Mouse (Mus musculus) spleen, adult 2 months (tissue): ENCODE measurements around the gene Ncor2. TPM values are rescaled to one million over a fixed set of nuclear protein-coding genes. Genes with fewer than 3 reads are reported as not detected.

ENCODE experiments used
- DNase-seq, 2 experiments: peaks; one replicate each; pipeline versions ENCODE4 v3.0.0 to v3.0.0-alpha.2; 2012 to 2021; ENCODE audit warnings: low spot score in 2 of 2, low read depth in 1 of 2
- H3K27ac ChIP-seq: fragments of 200-500 bp; 2 replicates; pipeline ENCODE4 v1.5.1; 2012; ENCODE audit warnings: low read length, inconsistent platforms; ENCODE audit not compliant: insufficient read depth
- H3K27me3 ChIP-seq: fragments of 200-500 bp; 2 replicates; pipeline ENCODE4 v1.6.1; 2012; ENCODE audit warnings: mild to moderate bottlenecking, moderate library complexity, low read length, inconsistent platforms; ENCODE audit not compliant: control insufficient read depth, insufficient read depth
- H3K36me3 ChIP-seq: fragments of 200-500 bp; 2 replicates; pipeline ENCODE4 v1.6.1; 2012; ENCODE audit warnings: mild to moderate bottlenecking, low read length, inconsistent platforms; ENCODE audit not compliant: control insufficient read depth, insufficient read depth
- H3K4me1 ChIP-seq: fragments of 200-500 bp; 2 replicates; pipeline ENCODE4 v1.6.1; 2011; ENCODE audit warnings: inconsistent platforms; ENCODE audit not compliant: control insufficient read depth, insufficient read depth, insufficient read length
- H3K4me3 ChIP-seq: fragments of 200-500 bp; 2 replicates; pipeline ENCODE4 v1.5.1; 2011; ENCODE audit warnings: mild to moderate bottlenecking, inconsistent platforms; ENCODE audit not compliant: insufficient read depth, insufficient read length; ENCODE audit errors: extremely low read depth
- CTCF ChIP-seq: fragments of 200-500 bp; IDR thresholded peaks from 2 replicates; pipeline ENCODE4 v1.5.1; 2011; ENCODE audit warnings: mild to moderate bottlenecking, inconsistent platforms; ENCODE audit not compliant: insufficient read depth, insufficient read length, insufficient replicate concordance; ENCODE audit errors: extremely low read depth
- POLR2A ChIP-seq: fragments of 200-500 bp; IDR thresholded peaks from 2 replicates; pipeline ENCODE4 v1.6.1; 2011; ENCODE audit warnings: low read depth, low read length, inconsistent platforms
- WGBS: fragments of 180-500 bp; shearing (Covaris S2); methylation state at CpG from one replicate; pipeline ENCODE4 v1.1.7; 2018; 5-methylcytosine and 5-hydroxymethylcytosine counted together
- polyA plus RNA-seq: library from polyadenylated mRNA; depleted of rRNA; stranded (reverse); fragments of >200 nt; gene quantifications from 2 replicates; pipeline ENCODE4 v1.2.3, GENCODE M21; 2012

The Ncor2 gene
- polyA plus RNA-seq, 1 experiment: 70.5 TPM

GRCm38 (mm10) chr5:125049481-125049880 is 129.5 kb downstream of the Ncor2 start:
- Histone ChIP-seq H3K27ac (no peak overlapping the region), H3K4me3 (no peak overlapping the region), H3K4me1 (peaks cover 34% of the 10 kb centered on the region), H3K27me3 (no peaks in the 10 kb centered on the region), H3K36me3 (peaks cover 37% of the 10 kb centered on the region)
- TF ChIP-seq POLR2A (no peak), CTCF (no peak)
- WGBS: 91% methylated on average over 4 of the region's 4 CpGs
- DNase-seq: no peak

- H3K27ac ChIP-seq: no peak overlapping the region
- DNase-seq: no peak
- peaks cover 42% of the 10 kb centered on the region for H3K36me3 ChIP-seq
- H3K4me3 ChIP-seq: no peak overlapping the region
- 90% methylated on average over 5 of the region's 5 CpGs for WGBS
- no peaks in the 10 kb centered on the region for H3K27me3 ChIP-seq
- peaks cover 10% of the 10 kb centered on the region; the same call in 1 of the 2 replicates for H3K4me1 ChIP-seq
- TF ChIP-seq CTCF: no peak
- no peak for TF ChIP-seq POLR2A
These were observed 132.6 kb downstream of the Ncor2 start for GRCm38 (mm10) chr5:125046436-125046835.

DNA sequence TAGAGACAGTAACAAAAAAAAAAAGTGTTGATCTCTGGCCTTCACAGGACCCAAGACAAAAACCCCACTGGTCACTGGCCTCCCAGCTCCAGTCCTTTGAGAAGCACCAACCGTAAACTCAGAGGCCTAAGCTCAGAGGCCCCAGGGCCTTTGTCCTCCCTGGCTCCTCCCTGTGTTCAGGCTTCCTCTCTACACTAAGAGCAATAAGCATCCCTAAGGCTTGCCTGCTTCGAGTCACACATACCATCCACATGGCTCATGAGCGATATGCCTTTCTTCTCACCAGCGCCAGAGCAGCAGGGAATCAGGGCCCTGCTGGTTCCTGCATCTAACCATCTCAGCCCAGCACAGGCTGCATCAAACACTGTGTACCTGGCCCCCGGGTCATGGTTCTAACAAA is 133.8 kb downstream of the Ncor2 start:
- no peak for DNase-seq
- TF ChIP-seq CTCF (no peak), POLR2A (no peak)
- H3K4me3 ChIP-seq: no peak overlapping the region
- WGBS: 92% methylated on average over 5 of the region's 5 CpGs
- peaks cover 41% of the 10 kb centered on the region for H3K36me3 ChIP-seq
- peaks cover 15% of the 10 kb centered on the region; the same call in 1 of the 2 replicates for H3K4me1 ChIP-seq
- H3K27me3 ChIP-seq: no peaks in the 10 kb centered on the region
- no peak overlapping the region for H3K27ac ChIP-seq

DNA sequence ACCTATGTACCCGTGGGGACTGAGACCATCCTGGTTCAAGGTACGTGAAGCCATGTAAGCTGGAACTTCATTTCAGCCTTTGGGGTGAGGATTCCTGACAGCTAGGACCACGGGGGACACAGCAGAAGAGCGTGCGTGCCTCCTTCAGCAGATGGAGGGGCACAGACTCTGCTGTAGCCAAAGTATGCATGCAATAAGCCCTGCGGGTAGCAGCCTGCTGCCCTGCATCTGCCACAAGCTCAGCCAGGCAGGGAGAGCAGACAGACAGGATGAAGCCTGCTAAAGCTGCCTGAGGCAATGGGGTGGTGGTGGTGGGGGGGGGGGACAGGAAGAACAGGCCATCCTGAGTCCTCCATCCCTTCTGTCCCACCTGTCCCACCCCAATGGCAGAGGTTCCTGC is 135.6 kb downstream of the Ncor2 start:
- TF ChIP-seq POLR2A (no peak), CTCF (no peak)
- Histone ChIP-seq H3K4me3 (no peak overlapping the region), H3K36me3 (peaks cover 36% of the 10 kb centered on the region), H3K27me3 (no peaks in the 10 kb centered on the region), H3K27ac (no peak overlapping the region), H3K4me1 (peaks cover 17% of the 10 kb centered on the region; the same call in 1 of the 2 replicates)
- no peak for DNase-seq
- 88% methylated on average over 6 of the region's 6 CpGs for WGBS

GRCm38 (mm10) chr5:125041578-125041977 is 137.4 kb downstream of the Ncor2 start:
- peaks cover 34% of the 10 kb centered on the region for H3K36me3 ChIP-seq
- H3K27ac ChIP-seq: no peak overlapping the region
- H3K27me3 ChIP-seq: no peaks in the 10 kb centered on the region
- H3K4me1 ChIP-seq: peaks cover 17% of the 10 kb centered on the region; the same call in 1 of the 2 replicates
- TF ChIP-seq POLR2A (no peak), CTCF (no peak)
- no peak overlapping the region for H3K4me3 ChIP-seq
- WGBS: 42% methylated on average over 9 of the region's 9 CpGs
- no peak for DNase-seq

GRCm38 (mm10) chr5:125040128-125040584 is 138.9 kb downstream of the Ncor2 start:
- peaks cover 17% of the 10 kb centered on the region; the same call in 1 of the 2 replicates for H3K4me1 ChIP-seq
- WGBS: 39% methylated on average over 5 of the region's 5 CpGs
- peaks cover 31% of the 10 kb centered on the region for H3K36me3 ChIP-seq
- no peak overlapping the region for H3K27ac ChIP-seq
- no peak overlapping the region for H3K4me3 ChIP-seq
- no peak for TF ChIP-seq POLR2A
- no peak for TF ChIP-seq CTCF
- DNase-seq: peak in 1 of 2 experiments; percentile 22
- no peaks in the 10 kb centered on the region for H3K27me3 ChIP-seq

GRCm38 (mm10) chr5:125039377-125040027 is 139.5 kb downstream of the Ncor2 start:
- TF ChIP-seq CTCF: no peak
- no peak for TF ChIP-seq POLR2A
- Histone ChIP-seq H3K36me3 (peaks cover 36% of the 10 kb centered on the region), H3K27me3 (no peaks in the 10 kb centered on the region), H3K4me3 (no peak overlapping the region), H3K4me1 (peaks cover 17% of the 10 kb centered on the region; the same call in 1 of the 2 replicates), H3K27ac (no peak overlapping the region)
- WGBS: 83% methylated on average over 8 of the region's 8 CpGs
- no peak for DNase-seq
